8 mouse cellular contexts compared by ENCODE assay signal in the genomic region with DNA sequence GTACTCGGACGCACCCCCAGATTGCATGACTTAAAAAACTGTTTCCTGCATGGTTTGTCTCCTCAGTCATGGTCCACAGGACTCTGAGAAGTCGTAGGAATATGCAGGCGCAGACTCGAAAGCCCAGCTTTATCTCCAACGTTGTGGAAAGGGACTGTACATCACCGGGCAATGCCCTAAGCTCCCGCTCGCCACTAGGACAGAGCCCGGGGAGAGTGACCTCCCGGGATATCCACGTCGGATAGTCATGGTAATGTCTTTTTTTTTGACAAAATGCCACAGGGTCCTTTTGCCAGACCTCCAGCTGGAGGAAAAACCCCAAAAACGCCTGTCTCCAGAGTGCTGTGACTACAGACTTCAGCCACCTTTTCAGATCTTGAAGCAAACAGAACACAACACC. TPM values are rescaled to one million over a fixed set of nuclear protein-coding genes. Genes with fewer than 3 reads are reported as not detected.
DNase-seq lines count a peak whose midpoint lies in the region; ATAC-seq and TF ChIP-seq lines count a peak whose summit lies in the region.

No protein-coding gene starts in this region.

- no peaks in the 10 kb centered on the region for H3K27me3 ChIP-seq in heart, embryonic 11.5 days (ENCODE audit: control insufficient read depth, insufficient read depth, low read length)
- H3K27me3 ChIP-seq in kidney, postnatal 0 days (ENCODE audit: insufficient read depth, low read length): no peaks in the 10 kb centered on the region
- no peaks in the 10 kb centered on the region for H3K27me3 ChIP-seq in midbrain, embryonic 11.5 days (ENCODE audit: control insufficient read depth, insufficient read depth, low read length)

- H3K27ac ChIP-seq in layer of hippocampus, adult 2 months: peak overlapping the region; percentile 96
- peak overlapping the region; percentile 96 for H3K27ac ChIP-seq in heart, embryonic 11.5 days (ENCODE audit: low read depth, low read length)
- H3K27ac ChIP-seq in kidney, postnatal 0 days: peak overlapping the region; percentile 95
- peak overlapping the region; percentile 88 for H3K27ac ChIP-seq in midbrain, embryonic 11.5 days (ENCODE audit: low read depth, low read length)

- peak; percentile 56; the same call in 1 of the 2 replicates for ATAC-seq in heart, embryonic 11.5 days (replicated peaks; ENCODE audit: insufficient number of reproducible peaks, low FRiP score, low TSS enrichment)
- no peak for ATAC-seq in kidney, postnatal 0 days (replicated peaks; ENCODE audit: low FRiP score, low read depth)
- no peak for ATAC-seq in midbrain, embryonic 11.5 days (ENCODE audit: low FRiP score)
- ATAC-seq in megakaryocyte progenitor cell, adult 5-6 weeks (replicated peaks; ENCODE audit: poor library complexity): no peak

- no peaks in the 10 kb centered on the region for H3K9me3 ChIP-seq in heart, embryonic 11.5 days (replicated peaks; ENCODE audit: control insufficient read depth, low read length)
- no peaks in the 10 kb centered on the region for H3K9me3 ChIP-seq in kidney, postnatal 0 days (replicated peaks; ENCODE audit: low read length)
- no peaks in the 10 kb centered on the region for H3K9me3 ChIP-seq in midbrain, embryonic 11.5 days (ENCODE audit: control insufficient read depth, low read length)

- H3K4me2 ChIP-seq in heart, embryonic 11.5 days: peak overlapping the region; percentile 76
- H3K4me2 ChIP-seq in kidney, postnatal 0 days (ENCODE audit: low read length): peak overlapping the region; percentile 74
- H3K4me2 ChIP-seq in midbrain, embryonic 11.5 days: peak overlapping the region; percentile 84

- H3K36me3 ChIP-seq in heart, embryonic 11.5 days (ENCODE audit: control insufficient read depth, insufficient read depth, low read length): peaks cover 10% of the 10 kb centered on the region
- peaks cover 10% of the 10 kb centered on the region for H3K36me3 ChIP-seq in kidney, postnatal 0 days (ENCODE audit: insufficient read depth, low read length)
- H3K36me3 ChIP-seq in midbrain, embryonic 11.5 days (ENCODE audit: control insufficient read depth, insufficient read depth, low read length): peaks cover 7% of the 10 kb centered on the region

- peaks cover 6% of the 10 kb centered on the region; the same call in 1 of the 2 replicates for H3K4me1 ChIP-seq in heart, embryonic 11.5 days (ENCODE audit: control insufficient read depth, insufficient read depth, low read length)
- peaks cover 6% of the 10 kb centered on the region for H3K4me1 ChIP-seq in kidney, postnatal 0 days (replicated peaks; ENCODE audit: insufficient read depth, low read length)
- peaks cover 7% of the 10 kb centered on the region for H3K4me1 ChIP-seq in midbrain, embryonic 11.5 days (ENCODE audit: control insufficient read depth, insufficient read depth, low read length)

- no peak for DNase-seq in layer of hippocampus, adult 2 months (ENCODE audit: low spot score in 2 of 2)
- no peak for DNase-seq in layer of hippocampus, adult 18-20 months (ENCODE audit: low spot score in 2 of 2)
- peak; percentile 21 to 38 for DNase-seq in adrenal gland, postnatal 36 days
- DNase-seq in kidney, postnatal 0 days (ENCODE audit: low spot score): peak; percentile 39
- DNase-seq in midbrain, embryonic 11.5 days (ENCODE audit: low spot score, missing footprints): peak; percentile 92
- DNase-seq in testis, postnatal 10 days (ENCODE audit: low spot score): no peak

- TF ChIP-seq CTCF in layer of hippocampus, adult 2 months (conservative IDR thresholded peaks at IDR 0.05): 0 out of 2 replicates have a peak, but pooled peaks have one; percentile 3
- no peak for TF ChIP-seq CTCF in kidney, postnatal 0 days (IDR thresholded peaks at IDR 0.05; ENCODE audit: low read depth)

- H3K4me3 ChIP-seq in layer of hippocampus, adult 2 months: peak overlapping the region; percentile 76
- H3K4me3 ChIP-seq in heart, embryonic 11.5 days (ENCODE audit: low read depth, low read length): peak overlapping the region; percentile 83
- H3K4me3 ChIP-seq in kidney, postnatal 0 days (replicated peaks; ENCODE audit: low read depth, low read length): peak overlapping the region; percentile 68
- peak overlapping the region; percentile 83 for H3K4me3 ChIP-seq in midbrain, embryonic 11.5 days (ENCODE audit: low read depth, low read length)

- WGBS in heart, embryonic 11.5 days (ENCODE audit: insufficient replicate concordance): 0% methylated on average over 14 of the region's 14 CpGs
- WGBS in kidney, postnatal 0 days: 0% methylated on average over 14 of the region's 14 CpGs
- 0% methylated on average over 14 of the region's 14 CpGs for WGBS in midbrain, embryonic 11.5 days

- peak overlapping the region; percentile 95 for H3K9ac ChIP-seq in heart, embryonic 11.5 days (ENCODE audit: low read depth, low read length)
- H3K9ac ChIP-seq in kidney, postnatal 0 days (ENCODE audit: low read depth, low read length): peak overlapping the region; percentile 73
- peak overlapping the region; percentile 89 for H3K9ac ChIP-seq in midbrain, embryonic 11.5 days (ENCODE audit: low read length)

RNA-seq across cellular contexts. Expression of gene Rcc1, which starts 0.7 kb away (rescaled TPM):
- 10 to 100 TPM; 12.8 to 13.6 TPM for total RNA-seq in layer of hippocampus, adult 2 months (2021)
- 10 to 100 TPM in 1 of 2 experiments, 1 to 10 TPM in 1; 9.8 to 12.3 TPM for total RNA-seq in layer of hippocampus, adult 18-20 months (2021)
- total RNA-seq in adrenal gland, postnatal 36 days (2021): 10 to 100 TPM; 14.7 to 16.8 TPM
- 28.1 and 28.2 TPM in 2 replicates for polyA plus RNA-seq in heart, embryonic 11.5 days (2014; fragmentation: Nextera tagmentation; extraction: Ambion mirVana)
- 40.0 and 45.9 TPM in 2 replicates for polyA plus RNA-seq in kidney, postnatal 0 days (2015; fragmentation: Nextera tagmentation; extraction: Ambion mirVana)
- 62.1 and 70.3 TPM in 2 replicates for polyA plus RNA-seq in midbrain, embryonic 11.5 days (2014; fragmentation: Nextera tagmentation; extraction: Ambion mirVana)
- 24.2 and 26.8 TPM in 2 replicates for total RNA-seq in megakaryocyte progenitor cell, adult 5-6 weeks (2015)
- 44.1 and 46.9 TPM in 2 replicates for total RNA-seq in megakaryocyte progenitor cell, adult 5-6 weeks (2017)

RNA-seq across cellular contexts. Expression of gene Trnau1ap, which starts 23.4 kb away (rescaled TPM):
- 10 to 100 TPM; 20.7 to 26.0 TPM for total RNA-seq in layer of hippocampus, adult 2 months (2021)
- 10 to 100 TPM; 21.9 to 22.0 TPM for total RNA-seq in layer of hippocampus, adult 18-20 months (2021)
- total RNA-seq in adrenal gland, postnatal 36 days (2021): 10 to 100 TPM; 29.2 to 37.5 TPM
- 72.0 and 81.8 TPM in 2 replicates for polyA plus RNA-seq in heart, embryonic 11.5 days (2014; fragmentation: Nextera tagmentation; extraction: Ambion mirVana)
- polyA plus RNA-seq in kidney, postnatal 0 days (2015; fragmentation: Nextera tagmentation; extraction: Ambion mirVana): 70.3 and 72.8 TPM in 2 replicates
- 78.0 and 83.3 TPM in 2 replicates for polyA plus RNA-seq in midbrain, embryonic 11.5 days (2014; fragmentation: Nextera tagmentation; extraction: Ambion mirVana)
- total RNA-seq in megakaryocyte progenitor cell, adult 5-6 weeks (2015): 32.2 and 45.6 TPM in 2 replicates
- 34.4 and 43.4 TPM in 2 replicates for total RNA-seq in megakaryocyte progenitor cell, adult 5-6 weeks (2017)

RNA-seq across cellular contexts. Expression of gene Rab42, which starts 49.6 kb away (rescaled TPM):
- 1 to 10 TPM; 1.2 to 2.1 TPM for total RNA-seq in layer of hippocampus, adult 2 months (2021)
- 1 to 10 TPM; 1.2 to 2.5 TPM for total RNA-seq in layer of hippocampus, adult 18-20 months (2021)
- 1 to 10 TPM in 1 of 2 experiments, under 1 TPM in 1; 0.56 to 1.7 TPM for total RNA-seq in adrenal gland, postnatal 36 days (2021)
- polyA plus RNA-seq in heart, embryonic 11.5 days (2014; fragmentation: Nextera tagmentation; extraction: Ambion mirVana): 0.57 and 1.8 TPM in 2 replicates
- 2.4 and 3.0 TPM in 2 replicates for polyA plus RNA-seq in kidney, postnatal 0 days (2015; fragmentation: Nextera tagmentation; extraction: Ambion mirVana)
- polyA plus RNA-seq in midbrain, embryonic 11.5 days (2014; fragmentation: Nextera tagmentation; extraction: Ambion mirVana): 0.42 and 0.59 TPM in 2 replicates
- total RNA-seq in megakaryocyte progenitor cell, adult 5-6 weeks (2015): not detected in 2 replicates
- 1.0 and 1.3 TPM in 2 replicates for total RNA-seq in megakaryocyte progenitor cell, adult 5-6 weeks (2017)

Comparison
In these comparisons a context has a peak if more than half of its experiments do, and no peak if none do; other contexts are left out.
1. DNase-seq: peak in adrenal gland, postnatal 36 days (2 of 2), kidney, postnatal 0 days (single experiment) and midbrain, embryonic 11.5 days (single experiment); none in layer of hippocampus, adult 2 months (0 of 2), layer of hippocampus, adult 18-20 months (0 of 2) and testis, postnatal 10 days (single experiment).
2. Peak in every context shown above with its lines, with median percentiles within 50 percentile points of each other: H3K27ac ChIP-seq, H3K4me3 ChIP-seq, H3K4me2 ChIP-seq and H3K9ac ChIP-seq.